Mouse (Mus musculus) cerebellum, postnatal 10 days (tissue): Measurements from ENCODE around the gene Rbfox3.

Experiments
- DNase-seq, 2 experiments: peaks; one replicate each; pipeline ENCODE4 v3.0.0; 2021; ENCODE audit warnings: mixed read lengths in 2 of 2

The Rbfox3 gene

GRCm38 (mm10) chr11:118755003-118755402 lies 156.4 kb downstream of the Rbfox3 start:
- DNase-seq, result no peak

- DNase-seq, result peak; percentile 56 to 62
These were observed 156.9 kb downstream of the Rbfox3 start for GRCm38 (mm10) chr11:118754535-118754934.

GRCm38 (mm10) chr11:118751879-118752616 lies 159.3 kb downstream of the Rbfox3 start:
- peak; percentile 84 to 87 for DNase-seq

GRCm38 (mm10) chr11:118750745-118751330 lies 160.6 kb downstream of the Rbfox3 start:
- DNase-seq, result peak; percentile 97 to 99

- DNase-seq, result no peak
These were observed 161.9 kb downstream of the Rbfox3 start for GRCm38 (mm10) chr11:118749541-118749940.

GRCm38 (mm10) chr11:118748622-118749021 lies 162.8 kb downstream of the Rbfox3 start:
- peak; percentile 77 to 82 for DNase-seq

- DNase-seq, result no peak
These were observed 166.1 kb downstream of the Rbfox3 start for GRCm38 (mm10) chr11:118745279-118745678.

GRCm38 (mm10) chr11:118744782-118745181 lies 166.6 kb downstream of the Rbfox3 start:
- peak; percentile 81 to 89 for DNase-seq

- DNase-seq, result peak; percentile 74 to 77
These were observed 168.6 kb downstream of the Rbfox3 start for GRCm38 (mm10) chr11:118742762-118743161.

GRCm38 (mm10) chr11:118741262-118741661 lies 170.1 kb downstream of the Rbfox3 start:
- peak; percentile 68 to 72 for DNase-seq

- DNase-seq, result peak; percentile 93 to 95
These were observed 171.4 kb downstream of the Rbfox3 start for GRCm38 (mm10) chr11:118740001-118740400.

- DNase-seq, result peak; percentile 92 to 95
These were observed 172.3 kb downstream of the Rbfox3 start for GRCm38 (mm10) chr11:118738855-118739832.

GRCm38 (mm10) chr11:118738323-118738722 lies 173.1 kb downstream of the Rbfox3 start:
- DNase-seq, result peak in 1 of 2 experiments; percentile 64

GRCm38 (mm10) chr11:118737821-118738220 lies 173.6 kb downstream of the Rbfox3 start:
- no peak for DNase-seq

- no peak for DNase-seq
These were observed 174.4 kb downstream of the Rbfox3 start for GRCm38 (mm10) chr11:118736993-118737392.

- DNase-seq, result no peak
These were observed 179.7 kb downstream of the Rbfox3 start for GRCm38 (mm10) chr11:118731655-118732054.

- peak; percentile 70 to 76 for DNase-seq
These were observed 182.0 kb downstream of the Rbfox3 start for GRCm38 (mm10) chr11:118729373-118729772.

- peak in 1 of 2 experiments; percentile 39 for DNase-seq
These were observed 182.6 kb downstream of the Rbfox3 start for GRCm38 (mm10) chr11:118728797-118729196.

GRCm38 (mm10) chr11:118728083-118728551 lies 183.3 kb downstream of the Rbfox3 start:
- peak; percentile 86 to 87 for DNase-seq

- peak; percentile 47 to 66 for DNase-seq
These were observed 185.0 kb downstream of the Rbfox3 start for GRCm38 (mm10) chr11:118726430-118726829.

- peak in 1 of 2 experiments; percentile 62 for DNase-seq
These were observed 187.0 kb downstream of the Rbfox3 start for GRCm38 (mm10) chr11:118724423-118724822.

- DNase-seq, result no peak
These were observed 188.2 kb downstream of the Rbfox3 start for GRCm38 (mm10) chr11:118723166-118723565.

GRCm38 (mm10) chr11:118721898-118722297 lies 189.5 kb downstream of the Rbfox3 start:
- DNase-seq, result no peak
